Mouse (Mus musculus) spleen, adult 18-20 months (tissue): Measurements from ENCODE around the gene Zpbp2.

Source experiments
- DNase-seq, 2 experiments: peaks; one replicate each; pipeline ENCODE4 v3.0.0; 2022; ENCODE audit warnings: mixed read lengths in 2 of 2

Zpbp2 gene

GRCm38 (mm10) chr11:98560942-98561341 is 10.0 kb downstream of the Zpbp2 start:
- no peak for DNase-seq

DNA sequence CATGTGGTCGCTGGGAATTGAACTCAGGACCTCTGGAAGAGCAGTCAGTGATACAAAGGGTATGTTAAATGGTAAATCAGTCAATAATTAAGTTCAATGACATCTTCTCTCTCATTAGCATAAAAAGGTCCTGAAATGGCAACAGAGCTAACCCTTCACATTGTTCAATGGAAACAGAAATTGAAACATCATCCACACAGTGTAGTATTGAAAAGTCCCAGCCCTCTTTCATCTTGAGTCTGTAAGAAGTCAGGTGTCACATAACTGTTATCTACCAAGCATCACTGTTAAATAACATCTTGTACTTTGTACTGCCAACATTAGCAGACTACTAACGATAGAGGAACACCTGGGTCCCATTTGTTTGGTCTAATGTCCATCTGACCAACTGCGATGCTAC is 12.1 kb downstream of the Zpbp2 start:
- DNase-seq = no peak

- no peak for DNase-seq
Observed at GRCm38 (mm10) chr11:98563921-98564414, 13.1 kb downstream of the Zpbp2 start.

- no peak for DNase-seq
Observed at GRCm38 (mm10) chr11:98568326-98568725, 17.4 kb downstream of the Zpbp2 start.

- no peak for DNase-seq
Observed at GRCm38 (mm10) chr11:98569461-98569860, 18.6 kb downstream of the Zpbp2 start.

GRCm38 (mm10) chr11:98577776-98578175 is 26.9 kb downstream of the Zpbp2 start:
- no peak for DNase-seq

DNA sequence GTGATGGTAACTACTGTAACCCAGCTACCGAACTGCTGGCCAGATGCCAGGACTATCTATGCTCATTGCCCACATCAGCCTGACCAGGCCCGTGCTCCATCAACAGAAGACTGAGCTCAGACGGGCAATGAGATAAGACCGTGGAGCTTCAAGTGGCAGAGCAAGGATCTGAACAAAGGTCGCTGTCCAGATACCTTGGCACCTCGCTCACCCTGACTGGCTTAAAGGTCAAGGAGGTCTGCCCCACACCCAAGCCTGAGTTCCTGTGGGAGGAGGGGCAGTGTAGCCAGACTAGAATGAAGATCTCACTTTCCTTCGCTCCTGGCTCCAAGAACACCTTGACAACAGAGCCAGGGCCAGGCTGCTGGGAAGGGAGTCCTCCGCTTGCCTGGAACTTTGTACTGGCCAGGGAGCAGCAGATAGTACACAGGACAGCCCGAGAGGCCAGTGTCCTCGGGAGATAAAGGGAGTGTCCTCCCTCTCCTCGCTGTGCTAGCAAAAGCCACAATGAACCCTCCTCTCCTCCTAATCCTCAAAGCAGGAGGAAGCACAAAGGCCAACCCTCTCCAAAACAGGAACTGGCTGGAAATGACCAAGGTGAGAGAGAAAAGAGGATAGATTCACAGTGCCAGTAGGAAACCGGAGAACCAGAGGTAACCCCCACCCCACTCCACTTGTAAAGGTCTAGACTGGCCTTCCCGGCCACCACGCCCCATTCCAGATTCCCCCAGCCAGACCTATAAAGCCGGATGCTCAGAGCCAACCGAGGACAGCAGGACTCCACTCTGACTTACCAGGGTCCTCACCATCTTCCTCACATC is 29.6 kb downstream of the Zpbp2 start:
- DNase-seq = no peak

- no peak for DNase-seq
Observed at GRCm38 (mm10) chr11:98581286-98582029, 30.6 kb downstream of the Zpbp2 start.

DNA sequence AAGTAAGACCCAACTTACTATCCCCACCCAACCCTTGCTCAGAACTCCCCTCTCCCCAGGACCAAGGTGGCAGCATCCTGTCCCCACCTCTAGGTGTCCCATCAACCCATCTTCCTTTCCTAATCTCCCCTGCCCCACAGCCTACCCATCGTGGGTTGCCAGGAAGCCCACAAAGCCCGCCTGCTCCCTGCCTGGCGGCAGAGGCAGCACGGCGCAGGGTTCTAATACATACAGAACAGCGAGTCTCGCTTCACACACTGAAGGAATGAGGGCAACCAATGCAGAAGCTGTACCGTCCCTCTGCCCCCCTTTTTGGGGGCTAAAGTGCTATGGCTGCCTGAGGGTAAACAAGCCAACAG is 31.1 kb downstream of the Zpbp2 start:
- no peak for DNase-seq

DNA sequence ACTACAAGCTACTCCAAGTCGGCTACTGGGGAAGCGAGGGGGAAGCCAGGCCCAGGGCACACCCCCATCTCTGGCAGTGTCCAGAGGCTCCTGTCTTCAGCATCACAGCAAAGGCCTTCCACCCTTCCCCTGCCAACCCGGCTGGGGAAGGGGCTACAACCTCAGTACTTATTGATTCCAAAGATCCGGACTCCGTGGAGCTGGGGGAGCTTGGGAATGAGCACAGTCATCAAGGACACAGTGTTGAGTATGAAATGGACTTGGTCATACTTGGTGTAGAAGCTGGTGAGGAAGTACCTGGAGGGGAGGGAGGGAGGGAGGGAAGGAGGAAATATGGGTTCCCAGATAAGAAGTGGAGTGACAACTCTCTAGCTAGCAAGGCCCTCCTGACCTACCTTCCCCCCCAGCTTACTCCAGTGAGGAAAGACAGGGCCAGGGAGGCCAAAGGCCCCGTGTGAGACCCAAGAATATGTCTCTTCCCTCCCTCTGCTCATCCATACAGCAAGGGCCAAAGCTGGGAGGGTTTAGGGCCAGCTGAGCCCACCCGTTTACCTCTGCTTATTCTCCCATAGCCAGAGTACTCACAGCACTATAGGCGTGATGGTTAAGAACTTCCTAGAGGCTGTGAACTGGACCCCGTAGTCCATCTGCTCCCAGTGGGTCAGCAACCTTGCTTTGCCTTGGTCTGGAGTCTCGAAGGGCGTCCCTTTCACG is 31.8 kb downstream of the Zpbp2 start:
- no peak for DNase-seq

DNA sequence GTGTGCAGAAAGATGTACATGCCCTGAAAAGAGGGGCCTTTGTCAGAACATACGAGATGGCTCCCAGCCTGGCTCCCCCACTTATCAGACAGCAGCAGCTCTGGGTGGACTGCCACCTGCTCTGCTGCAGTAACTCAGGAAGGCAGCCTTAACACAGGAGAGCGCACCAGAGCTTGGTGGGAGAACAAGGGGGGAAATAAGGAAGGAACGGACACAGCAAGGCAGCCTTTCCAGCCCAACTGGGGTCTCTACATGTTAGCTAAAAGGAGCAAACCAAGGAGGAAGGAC is 32.3 kb downstream of the Zpbp2 start:
- DNase-seq = no peak

DNA sequence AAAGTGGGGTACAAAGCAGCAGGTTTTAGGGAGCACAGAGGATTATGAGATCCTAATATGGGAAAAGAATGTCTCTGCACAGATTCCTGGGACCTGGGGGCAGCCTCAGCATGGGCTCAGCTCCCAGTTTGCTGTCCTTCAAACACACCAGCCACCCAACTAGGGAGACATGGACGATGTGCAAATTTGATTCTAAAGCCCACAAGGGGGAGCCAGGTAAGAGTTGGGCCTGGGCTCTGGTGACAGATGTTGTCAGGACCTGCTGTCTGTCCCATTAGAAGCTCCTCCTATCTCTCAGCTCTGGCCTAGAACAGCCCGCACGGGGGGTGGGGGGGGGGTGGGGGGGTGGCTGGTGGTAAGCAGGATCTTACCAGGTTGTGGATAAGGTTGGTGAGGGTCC is 32.7 kb downstream of the Zpbp2 start:
- no peak for DNase-seq

DNA sequence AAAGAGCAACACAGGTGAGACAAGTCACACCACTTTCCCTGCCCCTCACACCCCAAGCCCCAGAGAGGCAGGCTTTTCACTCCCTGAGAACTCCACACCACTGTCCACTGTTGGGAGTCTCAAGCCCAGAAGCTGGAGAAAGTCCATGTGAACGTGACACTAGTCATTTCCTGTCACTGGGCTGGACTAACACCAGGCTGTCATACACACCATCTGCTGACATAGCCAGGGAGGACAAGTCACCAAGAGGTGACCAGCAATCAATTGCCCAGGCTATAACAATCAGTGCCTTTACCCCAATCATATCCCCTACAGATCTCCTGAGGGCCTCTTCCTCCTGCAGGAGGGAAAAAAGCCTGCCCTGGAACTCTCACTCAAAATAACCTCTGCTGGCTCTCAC is 33.2 kb downstream of the Zpbp2 start:
- no peak for DNase-seq

- no peak for DNase-seq
Observed at GRCm38 (mm10) chr11:98584629-98585177, 33.8 kb downstream of the Zpbp2 start.

GRCm38 (mm10) chr11:98586087-98586891 is 35.4 kb downstream of the Zpbp2 start:
- DNase-seq = no peak

- peak; percentile 94 to 97 for DNase-seq
Observed at GRCm38 (mm10) chr11:98586892-98587563, 36.1 kb downstream of the Zpbp2 start, which contains the start of gene Ormdl3. TSS of gene Ormdl3 (minus strand) at chr11:98587368.

- DNase-seq = peak; percentile 24 to 32
Observed at GRCm38 (mm10) chr11:98587684-98588546, 37.0 kb downstream of the Zpbp2 start.

DNA sequence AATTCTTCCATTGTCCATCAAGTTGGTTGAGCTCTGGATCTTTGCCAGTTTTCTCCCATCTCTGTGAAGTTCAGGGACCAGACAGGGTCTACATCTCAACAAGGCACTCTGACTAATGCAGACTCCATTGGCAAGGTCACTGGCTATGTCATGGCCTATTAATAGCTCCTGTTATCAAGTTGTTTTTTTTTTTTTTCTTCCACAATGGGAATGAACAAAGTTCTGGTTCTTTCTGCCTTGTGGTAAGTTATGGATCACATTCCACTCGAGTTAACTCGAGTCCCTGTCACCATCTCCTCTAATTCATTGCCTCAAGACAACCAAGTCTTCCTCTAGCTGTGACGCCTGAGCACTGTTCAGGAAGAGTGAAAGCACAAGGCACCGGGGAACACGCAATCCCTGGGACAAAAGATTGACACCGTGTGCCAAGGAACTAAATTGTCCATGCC is 38.0 kb downstream of the Zpbp2 start:
- no peak for DNase-seq

- DNase-seq = no peak
Observed at GRCm38 (mm10) chr11:98589306-98589705, 38.4 kb downstream of the Zpbp2 start.

DNA sequence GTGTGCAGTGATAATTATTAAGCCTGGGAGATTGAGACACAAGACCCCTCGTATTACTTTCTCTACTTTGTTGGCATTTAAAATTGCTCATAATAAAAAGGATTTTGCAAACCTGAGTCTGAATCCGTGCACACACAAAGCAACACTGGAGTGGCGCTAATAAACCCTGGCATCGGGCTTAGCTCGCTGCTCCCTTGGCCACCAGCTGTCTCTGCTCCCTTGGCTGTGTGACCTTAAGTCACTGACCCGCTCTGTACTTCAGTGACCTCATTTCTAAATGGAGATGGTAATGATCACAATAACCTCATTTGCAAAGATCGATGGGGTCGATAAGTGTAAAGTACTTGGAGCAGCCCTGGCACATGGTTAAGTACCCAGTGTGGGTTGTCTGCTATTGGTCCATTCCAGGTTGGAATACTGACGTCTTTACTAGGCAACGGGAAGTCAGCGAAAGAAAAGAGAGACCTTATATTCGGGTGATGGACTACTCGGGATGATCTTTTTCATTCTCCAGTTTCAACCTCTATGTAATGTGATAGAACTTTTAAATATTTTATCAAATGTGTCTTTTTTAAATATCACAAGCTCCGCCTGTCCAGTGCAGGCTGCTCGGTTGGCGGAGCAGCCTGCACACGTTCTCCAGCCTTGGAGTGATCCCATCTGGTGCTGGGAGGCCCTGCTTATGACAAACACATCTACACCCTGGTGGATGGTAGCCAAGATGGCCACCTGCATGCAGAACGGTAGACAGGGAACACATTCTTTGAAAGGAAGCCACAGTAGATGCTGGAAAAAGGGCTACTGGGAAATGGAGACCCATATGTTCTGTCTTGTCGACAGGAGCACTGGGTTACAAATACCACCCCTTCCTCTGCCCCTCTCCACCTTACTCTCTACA is 39.9 kb downstream of the Zpbp2 start:
- no peak for DNase-seq
